Mouse (Mus musculus) small intestine, adult 2 months (tissue): ENCODE measurements at regions not wholly inside any gene's neighbourhood (a gene's known extent, or its start where the extent isn't known, plus 50 kb on each side); places are given as distances from the start of the nearest gene placed in this dataset.

Experiments used
- H3K27ac ChIP-seq: fragments of 200-500 bp; 2 replicates; pipeline ENCODE4 v1.5.1; 2012; ENCODE audit warnings: low read depth, low read length, control low read depth, inconsistent platforms; ENCODE audit not compliant: insufficient read depth
- H3K27me3 ChIP-seq: fragments of 200-500 bp; 2 replicates; pipeline ENCODE4 v1.6.1; 2012; ENCODE audit warnings: mild to moderate bottlenecking, moderate library complexity, low read length, inconsistent platforms; ENCODE audit not compliant: control insufficient read depth, insufficient read depth
- H3K36me3 ChIP-seq: fragments of 200-500 bp; 2 replicates; pipeline ENCODE4 v1.6.1; 2012; ENCODE audit warnings: mild to moderate bottlenecking, low read length, control low read depth, inconsistent platforms; ENCODE audit not compliant: control insufficient read depth, insufficient read depth
- H3K4me1 ChIP-seq: fragments of 200-500 bp; 2 replicates; pipeline ENCODE4 v1.6.1; 2012; ENCODE audit warnings: low read length, inconsistent platforms, mixed read lengths; ENCODE audit not compliant: control insufficient read depth, insufficient read depth, insufficient read length
- H3K4me3 ChIP-seq: fragments of 200-500 bp; 2 replicates; pipeline ENCODE4 v1.5.1; 2012; ENCODE audit warnings: low read depth, mild to moderate bottlenecking, control low read depth, inconsistent platforms, low read length, moderate library complexity
- CTCF ChIP-seq: fragments of 200-500 bp; IDR thresholded peaks from 2 replicates; pipeline ENCODE4 v1.5.1; 2012; ENCODE audit warnings: low read depth, mild to moderate bottlenecking, control low read depth, inconsistent platforms, low read length, moderate library complexity, mixed read lengths; ENCODE audit not compliant: insufficient replicate concordance, insufficient read length; ENCODE audit errors: extremely low read depth
- POLR2A ChIP-seq: fragments of 200-500 bp; IDR thresholded peaks from 2 replicates; pipeline ENCODE4 v1.6.1; 2012; ENCODE audit warnings: low read depth, mild to moderate bottlenecking, control low read depth, inconsistent platforms, low read length, moderate library complexity
- WGBS: fragments of 180-500 bp; shearing (Covaris S2); methylation state at CpG from one replicate; pipeline ENCODE4 v1.1.7; 2018; 5-methylcytosine and 5-hydroxymethylcytosine counted together

GRCm38 (mm10) chr13:53904471-53904870, 151.0 kb downstream of the Drd1 start:
- Histone ChIP-seq H3K27ac (no peak overlapping the region), H3K4me1 (no peaks in the 10 kb centered on the region), H3K27me3 (no peaks in the 10 kb centered on the region), H3K36me3 (no peaks in the 10 kb centered on the region), H3K4me3 (no peak overlapping the region)
- no peak for TF ChIP-seq CTCF
- no peak for TF ChIP-seq POLR2A
- WGBS: 76% methylated on average over 8 of the region's 8 CpGs

- Histone ChIP-seq H3K27me3 (no peaks in the 10 kb centered on the region), H3K4me3 (no peak overlapping the region), H3K4me1 (no peaks in the 10 kb centered on the region), H3K27ac (no peak overlapping the region), H3K36me3 (no peaks in the 10 kb centered on the region)
- TF ChIP-seq CTCF: no peak
- no peak for TF ChIP-seq POLR2A
- WGBS: 31% methylated on average over 7 of the region's 7 CpGs
These were observed 151.9 kb downstream of the Drd1 start for GRCm38 (mm10) chr13:53903626-53904025.

GRCm38 (mm10) chr13:53902831-53903230, 152.7 kb downstream of the Drd1 start:
- H3K36me3 ChIP-seq: no peaks in the 10 kb centered on the region
- H3K4me3 ChIP-seq: no peak overlapping the region
- H3K27ac ChIP-seq: no peak overlapping the region
- WGBS: 88% methylated on average over 2 of the region's 2 CpGs
- no peaks in the 10 kb centered on the region for H3K27me3 ChIP-seq
- H3K4me1 ChIP-seq: no peaks in the 10 kb centered on the region
- no peak for TF ChIP-seq CTCF
- TF ChIP-seq POLR2A: no peak

GRCm38 (mm10) chr13:53900406-53901025, 155.0 kb downstream of the Drd1 start:
- Histone ChIP-seq H3K27ac (no peak overlapping the region), H3K27me3 (no peaks in the 10 kb centered on the region), H3K4me1 (no peaks in the 10 kb centered on the region), H3K36me3 (no peaks in the 10 kb centered on the region), H3K4me3 (no peak overlapping the region)
- TF ChIP-seq CTCF (no peak), POLR2A (no peak)
- 71% methylated on average over 3 of the region's 3 CpGs for WGBS

GRCm38 (mm10) chr13:53898351-53898750, 157.2 kb downstream of the Drd1 start:
- TF ChIP-seq POLR2A: no peak
- TF ChIP-seq CTCF: no peak
- Histone ChIP-seq H3K27ac (no peak overlapping the region), H3K36me3 (no peaks in the 10 kb centered on the region), H3K4me3 (no peak overlapping the region), H3K4me1 (no peaks in the 10 kb centered on the region), H3K27me3 (no peaks in the 10 kb centered on the region)
- WGBS: 76% methylated on average over 10 of the region's 10 CpGs

- TF ChIP-seq CTCF: no peak
- TF ChIP-seq POLR2A: no peak
- no peaks in the 10 kb centered on the region for H3K36me3 ChIP-seq
- H3K27ac ChIP-seq: no peak overlapping the region
- no peaks in the 10 kb centered on the region for H3K4me1 ChIP-seq
- no peak overlapping the region for H3K4me3 ChIP-seq
- WGBS: 88% methylated on average over 2 of the region's 2 CpGs
- no peaks in the 10 kb centered on the region for H3K27me3 ChIP-seq
These were observed 158.3 kb downstream of the Drd1 start for GRCm38 (mm10) chr13:53897176-53897575.

GRCm38 (mm10) chr13:53888411-53888810, 167.1 kb downstream of the Drd1 start:
- Histone ChIP-seq H3K4me3 (no peak overlapping the region), H3K27ac (no peak overlapping the region), H3K36me3 (no peaks in the 10 kb centered on the region), H3K27me3 (no peaks in the 10 kb centered on the region), H3K4me1 (no peaks in the 10 kb centered on the region)
- TF ChIP-seq POLR2A (no peak), CTCF (no peak)
- 79% methylated on average over 3 of the region's 3 CpGs for WGBS

- WGBS: 79% methylated on average over 10 of the region's 10 CpGs
- no peak for TF ChIP-seq CTCF
- TF ChIP-seq POLR2A: no peak
- Histone ChIP-seq H3K4me1 (no peaks in the 10 kb centered on the region), H3K4me3 (no peak overlapping the region), H3K27me3 (no peaks in the 10 kb centered on the region), H3K36me3 (no peaks in the 10 kb centered on the region), H3K27ac (no peak overlapping the region)
These were observed 169.7 kb downstream of the Drd1 start for GRCm38 (mm10) chr13:53885756-53886155.
